Mouse (Mus musculus) right cerebral cortex, postnatal 14 days (tissue): Measurements from ENCODE around the gene Mta2.

Experiments used
- DNase-seq: peaks from one replicate; pipeline ENCODE4 v3.0.0; 2022

Gene Mta2

GRCm38 (mm10) chr19:8993625-8993912, 51.9 kb downstream of the Mta2 start:
- no peak for DNase-seq

GRCm38 (mm10) chr19:8994813-8995607, 53.3 kb downstream of the Mta2 start:
- DNase-seq = no peak

DNA sequence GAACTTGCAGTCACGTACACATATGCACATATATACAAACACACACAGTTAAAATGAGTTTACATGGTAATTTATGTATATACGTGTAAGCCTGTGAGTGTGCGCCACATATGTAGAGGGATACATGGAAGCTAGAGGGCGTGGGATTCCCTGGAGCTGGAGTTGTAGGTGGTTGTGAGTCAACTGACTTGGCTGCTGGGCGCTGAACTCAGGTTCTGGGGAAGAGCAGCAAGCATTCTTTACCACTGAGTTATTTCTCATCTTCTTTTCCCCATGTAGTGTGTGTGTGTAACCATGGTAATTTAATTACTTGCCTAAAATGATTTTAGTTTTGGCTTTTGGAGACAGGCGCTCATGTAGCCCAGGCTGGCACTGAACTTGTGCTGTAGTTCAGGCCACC, 54.9 kb downstream of the Mta2 start:
- DNase-seq = no peak

DNA sequence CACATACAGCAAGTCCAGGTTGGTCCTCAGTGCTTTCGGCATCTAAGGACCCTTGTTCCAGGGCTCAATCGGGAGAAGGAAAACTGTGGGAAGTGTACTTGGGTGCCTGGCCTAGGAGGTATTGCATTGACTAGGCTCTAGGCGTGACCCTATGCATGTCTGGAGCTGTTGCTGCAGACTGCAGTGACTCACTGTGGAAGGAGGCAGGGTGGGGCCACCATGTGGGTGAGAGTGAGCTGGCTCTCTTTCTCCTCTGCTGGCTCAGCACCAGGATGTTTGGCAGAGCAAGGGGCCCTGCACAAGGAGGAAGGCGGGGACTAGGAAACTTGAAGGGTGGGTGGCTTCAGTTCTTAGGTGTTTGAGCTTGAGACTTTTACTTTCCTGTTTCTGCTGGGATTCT, 55.9 kb downstream of the Mta2 start:
- DNase-seq = peak; percentile 66

DNA sequence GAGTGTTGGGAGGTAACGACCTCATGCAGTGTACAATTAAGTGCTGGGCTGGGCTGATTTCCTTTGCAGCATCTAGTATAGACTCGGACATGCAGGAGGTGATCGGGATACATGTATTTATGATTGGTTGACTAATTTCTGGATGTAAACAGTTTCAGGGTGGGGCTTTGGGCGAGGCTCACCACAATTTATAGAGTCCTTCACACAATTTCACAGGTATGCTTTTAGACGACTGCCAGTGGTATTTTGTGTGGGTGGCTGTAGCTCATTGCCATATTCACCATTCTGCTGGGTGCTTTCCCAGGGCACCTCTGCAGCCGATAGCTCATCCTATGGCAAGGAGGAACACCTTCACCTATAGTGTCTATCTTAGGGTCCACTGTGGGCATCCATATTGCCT, 56.9 kb downstream of the Mta2 start:
- no peak for DNase-seq

- no peak for DNase-seq
Observed at GRCm38 (mm10) chr19:8999223-8999622, 57.5 kb downstream of the Mta2 start.
